Mouse (Mus musculus) layer of hippocampus, adult 9-10 months (tissue): Measurements from ENCODE around the gene Cd101.

Experiments used
- DNase-seq: peaks from one replicate; pipeline ENCODE4 v3.0.0; 2022; ENCODE audit warnings: low spot score

Cd101 gene

GRCm38 (mm10) chr3:101041997-101042396 lies 12.6 kb upstream of the Cd101 start:
- no peak for DNase-seq

DNA sequence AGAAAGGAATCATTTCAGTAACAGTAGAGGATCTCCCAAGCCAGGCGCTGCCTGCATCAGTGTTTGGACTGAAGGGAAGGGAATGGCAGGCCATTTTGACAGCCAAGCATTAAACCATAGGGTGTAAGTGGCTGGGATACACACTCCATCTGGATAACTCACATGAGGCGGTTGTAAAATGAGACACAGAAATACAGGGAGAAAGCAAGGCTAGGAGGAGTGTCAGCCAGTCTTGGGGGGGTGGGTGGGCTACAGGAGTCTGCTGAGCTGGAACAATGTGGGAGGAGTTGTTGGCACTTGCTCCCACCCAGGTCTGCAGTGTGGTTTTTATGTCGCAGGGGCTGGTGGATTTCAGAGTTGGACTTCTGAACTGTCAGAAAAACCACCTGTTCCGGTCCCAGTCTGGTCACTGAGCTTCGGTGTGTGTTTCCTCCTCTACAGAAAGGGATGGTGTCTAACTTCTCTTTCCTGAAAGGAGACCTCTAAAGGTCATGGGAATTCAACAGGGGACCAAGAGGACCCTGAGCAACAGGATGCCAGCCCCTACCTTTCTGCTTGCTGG lies 8.7 kb upstream of the Cd101 start:
- no peak for DNase-seq

DNA sequence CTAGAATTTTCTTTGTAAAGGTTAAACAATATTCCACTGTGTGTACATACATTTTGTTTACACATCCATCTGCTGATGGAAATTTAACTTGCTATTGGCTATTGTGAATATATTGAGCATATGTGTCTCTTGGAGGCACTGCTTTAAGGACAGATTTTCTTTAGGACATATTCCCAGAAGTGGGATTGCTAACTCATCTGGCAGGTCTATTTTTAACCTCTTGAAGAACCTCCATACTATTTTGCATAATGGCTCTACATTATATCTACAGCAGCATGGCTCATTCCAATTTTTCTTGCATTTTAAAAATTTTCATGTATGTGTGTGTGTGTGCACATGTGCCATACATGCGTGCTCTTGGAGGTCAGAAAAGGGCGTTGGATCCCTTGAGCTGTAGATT lies 6.6 kb upstream of the Cd101 start:
- DNase-seq, result no peak

GRCm38 (mm10) chr3:101034509-101034908 lies 5.2 kb upstream of the Cd101 start:
- no peak for DNase-seq

DNA sequence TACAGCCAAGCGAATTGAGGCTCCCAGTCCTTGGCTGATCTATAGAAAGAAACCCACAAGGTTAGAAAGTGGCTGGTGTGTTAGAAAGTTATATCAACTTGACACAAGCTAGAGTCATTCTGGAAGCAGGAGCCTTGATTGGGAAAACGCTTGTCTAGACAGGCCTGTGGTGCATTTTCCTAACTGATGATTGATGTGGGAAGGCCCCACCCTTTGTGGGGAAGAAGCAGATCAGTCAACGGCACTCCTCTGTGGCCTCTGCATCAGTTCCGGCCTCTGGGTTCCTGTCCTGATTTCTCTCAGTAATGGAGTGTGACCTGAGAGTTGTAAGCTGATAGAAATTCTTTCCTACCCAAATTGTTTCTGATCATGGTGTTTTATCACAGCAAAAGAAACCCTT lies 4.3 kb upstream of the Cd101 start:
- no peak for DNase-seq

DNA sequence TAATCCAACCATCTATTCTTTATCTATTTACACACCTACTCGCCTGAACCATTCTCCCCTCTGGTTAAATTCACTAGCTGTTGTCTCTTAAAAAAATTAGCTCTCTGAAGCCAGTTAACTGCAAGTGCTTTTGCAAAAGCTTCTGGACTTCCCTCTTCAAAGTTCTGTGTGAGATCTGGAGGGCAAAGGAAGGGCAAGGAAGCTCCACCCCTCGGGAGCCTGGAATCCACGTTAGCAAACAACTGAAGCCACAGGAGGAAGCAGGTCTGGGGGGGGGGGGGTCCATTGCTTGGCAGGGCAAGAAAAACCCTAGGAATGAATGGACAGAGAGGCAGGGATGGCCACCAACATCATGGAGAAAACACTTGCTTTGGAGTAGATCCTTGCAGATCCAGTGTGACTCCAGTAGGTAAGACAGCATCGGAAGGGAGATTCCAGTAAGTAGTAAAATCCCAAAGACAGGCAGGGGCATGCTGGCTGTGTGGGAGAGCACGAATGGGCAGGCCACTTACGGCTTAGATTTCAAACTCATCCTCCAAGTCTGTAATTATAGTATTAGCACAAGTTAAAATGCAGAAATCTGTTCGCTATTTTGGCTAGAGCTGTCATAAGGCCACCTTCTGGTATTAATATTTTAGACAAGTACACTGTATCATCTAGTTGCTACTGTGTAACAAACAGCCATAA lies 2.2 kb upstream of the Cd101 start:
- DNase-seq, result no peak

GRCm38 (mm10) chr3:101030630-101031029 lies 1.3 kb upstream of the Cd101 start:
- DNase-seq, result no peak

- DNase-seq, result no peak
Measured at GRCm38 (mm10) chr3:101026741-101027140, 2.6 kb downstream of the Cd101 start.

GRCm38 (mm10) chr3:101022967-101023366 lies 6.4 kb downstream of the Cd101 start:
- DNase-seq, result no peak

DNA sequence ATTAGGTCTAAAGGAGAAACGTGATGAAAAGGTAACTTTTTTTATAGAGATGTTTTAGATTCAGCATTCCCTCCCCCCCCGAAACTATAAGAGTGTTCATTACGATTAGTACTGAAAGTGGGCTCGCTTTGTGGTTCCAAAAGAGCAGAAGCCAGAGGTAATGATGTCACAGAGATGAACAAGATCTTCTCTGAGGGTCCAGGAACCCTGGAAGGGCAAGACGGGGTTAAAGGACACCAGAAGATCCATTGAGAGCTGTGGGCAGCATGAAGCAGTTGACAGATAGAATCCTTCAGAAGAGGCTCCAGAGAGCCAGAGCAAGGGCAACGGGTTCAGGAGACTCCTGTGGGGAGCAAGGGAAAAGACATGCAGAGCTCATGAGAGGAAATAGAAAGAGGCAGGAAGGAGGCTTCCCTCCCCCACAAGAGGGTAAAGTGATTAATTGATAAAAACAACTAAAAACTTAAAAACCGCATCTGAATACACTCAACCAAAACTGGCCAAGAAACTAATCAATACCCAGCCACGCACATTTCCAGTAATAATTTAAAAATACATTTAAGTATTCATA lies 7.8 kb downstream of the Cd101 start:
- DNase-seq, result no peak

DNA sequence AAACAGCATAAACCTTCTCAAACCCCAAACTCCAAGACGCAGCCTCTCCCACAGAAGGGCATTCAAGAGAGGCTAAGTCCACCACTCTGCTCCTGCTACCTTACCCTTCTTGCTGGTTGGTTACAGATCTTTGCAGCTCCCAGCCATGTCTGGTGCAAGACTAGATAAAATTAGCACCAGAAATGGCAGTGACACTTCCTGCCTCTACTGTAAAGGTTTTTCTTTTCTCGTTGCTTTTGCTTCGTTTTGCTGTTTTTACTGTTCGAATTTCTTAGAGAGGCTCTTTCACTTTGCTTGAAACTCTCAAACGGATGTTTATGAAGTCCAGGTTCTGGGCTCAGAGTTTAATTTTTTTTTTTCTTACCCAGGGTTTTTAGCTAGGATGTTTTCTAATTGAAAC lies 8.3 kb downstream of the Cd101 start:
- DNase-seq, result no peak

- DNase-seq, result no peak
Measured at GRCm38 (mm10) chr3:101018494-101018893, 10.9 kb downstream of the Cd101 start.

DNA sequence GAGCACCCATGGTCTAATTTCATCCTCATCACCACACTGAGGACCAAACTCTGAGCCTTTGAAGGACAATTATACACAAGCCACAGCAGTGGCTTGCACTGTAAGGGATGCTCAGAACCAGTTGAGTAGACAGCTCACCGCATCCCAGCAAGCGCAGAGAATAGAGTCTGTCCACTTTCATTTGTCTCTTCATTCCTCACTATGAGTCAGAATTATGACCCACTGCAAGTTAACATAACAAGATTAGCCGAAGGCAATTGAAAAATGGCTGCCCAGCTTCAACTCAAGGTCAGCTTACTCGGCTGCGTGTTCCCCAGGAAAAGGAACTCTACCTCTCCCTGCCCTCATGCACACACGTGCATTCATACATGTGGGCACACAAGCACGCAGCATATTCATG lies 13.3 kb downstream of the Cd101 start:
- no peak for DNase-seq

- DNase-seq, result no peak
Measured at GRCm38 (mm10) chr3:101015254-101015653, 14.1 kb downstream of the Cd101 start.

DNA sequence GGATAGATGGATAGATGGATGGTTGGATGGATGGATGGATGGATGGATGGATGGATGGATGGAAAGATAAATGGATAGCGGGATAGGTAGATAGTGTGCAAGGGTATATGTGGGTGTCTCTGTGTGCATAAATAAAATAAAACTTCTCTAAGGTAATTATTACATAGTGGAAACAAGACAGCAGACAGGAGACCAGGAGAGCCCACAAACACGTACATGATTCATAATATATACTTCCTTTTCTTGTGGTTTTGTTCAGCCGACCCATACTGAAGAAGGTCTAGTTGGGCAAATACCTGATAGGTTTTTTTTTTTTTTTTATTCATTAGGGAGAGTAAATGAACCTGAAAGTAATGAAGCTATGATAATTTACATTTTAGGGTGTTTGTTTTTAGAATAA lies 15.8 kb downstream of the Cd101 start:
- DNase-seq, result no peak

GRCm38 (mm10) chr3:101013005-101013404 lies 16.4 kb downstream of the Cd101 start:
- no peak for DNase-seq

- DNase-seq, result no peak
Measured at GRCm38 (mm10) chr3:101012597-101012996, 16.8 kb downstream of the Cd101 start.

GRCm38 (mm10) chr3:101012131-101012571 lies 17.2 kb downstream of the Cd101 start:
- DNase-seq, result no peak

DNA sequence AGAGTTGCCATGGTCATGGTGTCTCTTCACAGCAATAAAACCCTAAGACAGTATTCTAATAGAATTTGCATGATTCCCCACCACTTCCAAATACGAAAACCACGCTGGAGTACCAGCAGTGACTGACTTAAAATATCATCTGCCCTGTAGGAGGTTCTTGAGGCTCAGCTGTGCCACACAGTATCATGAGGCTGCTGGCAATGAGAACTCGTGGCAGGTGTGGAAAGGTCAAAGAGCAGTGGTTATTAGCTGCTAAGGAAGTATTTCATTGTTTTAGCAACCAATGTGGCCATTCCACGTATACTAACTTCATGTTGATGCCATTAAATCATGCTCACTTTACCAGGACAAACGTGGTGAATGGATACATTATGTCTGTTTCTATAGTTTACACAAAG lies 18.2 kb downstream of the Cd101 start:
- DNase-seq, result no peak

GRCm38 (mm10) chr3:101010589-101011202 lies 18.7 kb downstream of the Cd101 start:
- DNase-seq, result no peak

- no peak for DNase-seq
Measured at GRCm38 (mm10) chr3:101007112-101007782, 22.1 kb downstream of the Cd101 start.

DNA sequence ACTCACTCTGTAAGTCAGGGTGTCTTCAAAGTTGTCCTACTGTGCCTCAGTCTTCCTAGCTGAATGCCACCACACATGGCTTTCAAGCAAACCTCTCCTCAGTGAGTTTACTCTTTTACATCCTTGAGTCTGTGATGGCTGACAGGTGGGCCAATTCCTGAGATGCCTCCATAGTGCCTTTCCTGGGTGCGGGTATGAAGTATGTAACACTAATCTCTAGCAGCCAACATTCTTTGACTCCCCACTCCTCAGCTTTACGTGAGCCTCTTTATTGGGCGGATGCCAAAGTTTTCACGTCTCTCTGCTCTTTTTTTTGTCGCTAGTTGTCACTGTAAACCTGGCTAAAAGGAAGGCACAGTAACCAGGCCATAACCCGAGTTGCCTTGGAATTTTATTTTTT lies 24.0 kb downstream of the Cd101 start:
- DNase-seq, result no peak
